Mouse (Mus musculus) hindbrain, embryonic 11.5 days (tissue): Measurements from ENCODE around the gene Mcm7. TPM values are rescaled to one million over a fixed set of nuclear protein-coding genes. Genes with fewer than 3 reads are reported as not detected.
A peak's percentile ranks its signal among the peaks of the same experiment; 100 is the strongest.

ENCODE experiments used
- ATAC-seq: fragments of 200-750 bp; cut with Nextera tagmentation; 2 replicates; pipeline ENCODE4 v1.8.0; 2017; ENCODE audit warnings: mild to moderate bottlenecking, moderate TSS enrichment, moderate library complexity; ENCODE audit not compliant: low FRiP score
- DNase-seq: peaks from one replicate; pipeline ENCODE4 v3.0.0-alpha.2; 2015; ENCODE audit warnings: low spot score
- H3K27ac ChIP-seq: fragments of 300-500 bp; sonication (generic); 2 replicates; pipeline ENCODE4 v1.5.1; 2014; ENCODE audit warnings: mild to moderate bottlenecking, low read depth, low read length
- H3K27me3 ChIP-seq: fragments of 300-500 bp; sonication (generic); 2 replicates; pipeline ENCODE4 v1.6.1; 2014; ENCODE audit warnings: mild to moderate bottlenecking, low read length, moderate library complexity, mixed read lengths; ENCODE audit not compliant: control insufficient read depth, insufficient read depth
- H3K36me3 ChIP-seq: fragments of 300-500 bp; sonication (generic); 2 replicates; pipeline ENCODE4 v1.6.1; 2014; ENCODE audit warnings: mild to moderate bottlenecking, low read length, moderate library complexity, mixed read lengths; ENCODE audit not compliant: control insufficient read depth, insufficient read depth
- H3K4me1 ChIP-seq: fragments of 300-500 bp; sonication (generic); replicated peaks from 2 replicates; pipeline ENCODE4 v1.6.1; 2014; ENCODE audit warnings: low read length, mixed read lengths; ENCODE audit not compliant: control insufficient read depth, insufficient read depth
- H3K4me2 ChIP-seq: fragments of 300-500 bp; sonication (generic); replicated peaks from 2 replicates; pipeline ENCODE4 v1.6.1; 2014; ENCODE audit warnings: mild to moderate bottlenecking, low read depth, low read length
- H3K4me3 ChIP-seq: fragments of 300-500 bp; sonication (generic); 2 replicates; pipeline ENCODE4 v1.5.1; 2014; ENCODE audit warnings: low read depth, low read length
- H3K9ac ChIP-seq: fragments of 300-500 bp; sonication (generic); 2 replicates; pipeline ENCODE4 v1.6.1; 2014; ENCODE audit warnings: low read depth, low read length
- H3K9me3 ChIP-seq: fragments of 300-500 bp; sonication (generic); 2 replicates; pipeline ENCODE4 v1.6.1; 2016; ENCODE audit warnings: low read length; ENCODE audit not compliant: control insufficient read depth
- WGBS: fragments of 180-500 bp; shearing (Covaris S2); extraction: QIAGEN DNeasy Blood & Tissue Kit; methylation state at CpG from one replicate; pipeline ENCODE4 v1.1.7; 2014; 5-methylcytosine and 5-hydroxymethylcytosine counted together
- polyA plus RNA-seq: library from polyadenylated mRNA; unstranded; fragments of >200 nt; fragmentation: Nextera tagmentation; extraction: Ambion mirVana; gene quantifications from 2 replicates; pipeline ENCODE4 v1.2.1, GENCODE M21; 2014

Mcm7 gene
- polyA plus RNA-seq, 1 experiment from 2014 or later: 220 TPM

GRCm38 (mm10) chr5:138193771-138194727 is 21.8 kb upstream of the Mcm7 start, which contains the start of gene Mblac1:
Gene Mblac1 (plus strand): TSS chr5:138194314.
- no peaks in the 10 kb centered on the region for H3K27me3 ChIP-seq
- H3K27ac ChIP-seq: peak within 1 kb of the TSS; percentile 82
- peak within 1 kb of the TSS; percentile 72 for H3K4me3 ChIP-seq
- H3K36me3 ChIP-seq: 0 out of 2 replicates have a peak, but pooled peaks cover 3% of the 10 kb centered on the region
- ATAC-seq (peak; percentile 86), DNase-seq (peak; percentile 89)
- 8% methylated on average over 54 of the region's 54 CpGs for WGBS
- H3K9me3 ChIP-seq: no peaks in the 10 kb centered on the region
- H3K9ac ChIP-seq: peak within 1 kb of the TSS; percentile 91
- H3K4me1 ChIP-seq: no peaks in the 10 kb centered on the region
- H3K4me2 ChIP-seq: peak within 1 kb of the TSS; percentile 74

- Histone ChIP-seq H3K9ac (peak overlapping the region; percentile 80), H3K4me3 (peak overlapping the region; percentile 63), H3K9me3 (no peaks in the 10 kb centered on the region), H3K4me1 (no peaks in the 10 kb centered on the region), H3K27ac (peak overlapping the region; percentile 51; the same call in 1 of the 2 replicates), H3K36me3 (0 out of 2 replicates have a peak, but pooled peaks cover 8% of the 10 kb centered on the region), H3K27me3 (no peaks in the 10 kb centered on the region), H3K4me2 (peak overlapping the region; percentile 54)
- WGBS: under 1% methylated on average over 10 of the region's 10 CpGs
- peak; percentile 79 for DNase-seq
- peak; percentile 82 for ATAC-seq
Measured at GRCm38 (mm10) chr5:138187661-138188306, 15.6 kb upstream of the Mcm7 start.

- no peaks in the 10 kb centered on the region for H3K9me3 ChIP-seq
- H3K9ac ChIP-seq: peak within 1 kb of the TSS; percentile 80
- no peaks in the 10 kb centered on the region for H3K27me3 ChIP-seq
- peak within 1 kb of the TSS; percentile 54 for H3K4me2 ChIP-seq
- peak within 1 kb of the TSS; percentile 63 for H3K4me3 ChIP-seq
- DNase-seq (peak; percentile 87), ATAC-seq (peak; percentile 85)
- H3K27ac ChIP-seq: peak within 1 kb of the TSS; percentile 51; the same call in 1 of the 2 replicates
- H3K4me1 ChIP-seq: no peaks in the 10 kb centered on the region
- WGBS: under 1% methylated on average over 31 of the region's 31 CpGs
- 0 out of 2 replicates have a peak, but pooled peaks cover 10% of the 10 kb centered on the region for H3K36me3 ChIP-seq
Measured at GRCm38 (mm10) chr5:138186950-138187638, 14.9 kb upstream of the Mcm7 start, which contains the start of the genes Taf6 and Cnpy4. Gene Taf6 (minus strand): TSS chr5:138187451. Gene Cnpy4 (plus strand): TSS chr5:138187485.

- H3K4me2 ChIP-seq: no peak overlapping the region
- H3K4me3 ChIP-seq: no peak overlapping the region
Measured at GRCm38 (mm10) chr5:138173217-138173616, 995 bp upstream of the Mcm7 start.

GRCm38 (mm10) chr5:138170936-138171561 is 1.2 kb downstream of the Mcm7 start:
- WGBS: under 1% methylated on average over 47 of the region's 47 CpGs

More at GRCm38 (mm10) chr5:138173217-138173616, 995 bp upstream of the Mcm7 start:
- ATAC-seq: no peak
- DNase-seq: no peak
- Histone ChIP-seq H3K9me3 (no peaks in the 10 kb centered on the region), H3K9ac (no peak overlapping the region), H3K4me1 (peaks cover 3% of the 10 kb centered on the region; the same call in 1 of the 2 replicates), H3K27ac (no peak overlapping the region), H3K27me3 (no peaks in the 10 kb centered on the region), H3K36me3 (peaks cover 5% of the 10 kb centered on the region; the same call in 1 of the 2 replicates)
- 84% methylated on average over 3 of the region's 3 CpGs for WGBS

GRCm38 (mm10) chr5:138165594-138165993 is 6.6 kb downstream of the Mcm7 start:
- Histone ChIP-seq H3K4me1 (peaks cover 3% of the 10 kb centered on the region; the same call in 1 of the 2 replicates), H3K9ac (no peak overlapping the region), H3K27me3 (no peaks in the 10 kb centered on the region), H3K4me2 (no peak overlapping the region), H3K36me3 (peaks cover 29% of the 10 kb centered on the region), H3K27ac (no peak overlapping the region), H3K4me3 (no peak overlapping the region), H3K9me3 (no peaks in the 10 kb centered on the region)
- WGBS: 78% methylated on average over 8 of the region's 8 CpGs
- DNase-seq (no peak), ATAC-seq (no peak)

More at GRCm38 (mm10) chr5:138170936-138171561, 1.2 kb downstream of the Mcm7 start:
- Histone ChIP-seq H3K4me1 (peaks cover 3% of the 10 kb centered on the region; the same call in 1 of the 2 replicates), H3K36me3 (peaks cover 14% of the 10 kb centered on the region; the same call in 1 of the 2 replicates), H3K27me3 (no peaks in the 10 kb centered on the region), H3K4me3 (peak overlapping the region; percentile 69), H3K9me3 (no peaks in the 10 kb centered on the region), H3K9ac (peak overlapping the region; percentile 72), H3K27ac (peak overlapping the region; percentile 92), H3K4me2 (peak overlapping the region; percentile 92)
- ATAC-seq: peak; percentile 93
- DNase-seq: peak; percentile 97

GRCm38 (mm10) chr5:138163610-138164009 is 8.6 kb downstream of the Mcm7 start:
- no peaks in the 10 kb centered on the region for H3K27me3 ChIP-seq
- no peaks in the 10 kb centered on the region; the same call in 1 of the 2 replicates for H3K4me1 ChIP-seq
- no peak overlapping the region for H3K4me2 ChIP-seq
- peaks cover 26% of the 10 kb centered on the region for H3K36me3 ChIP-seq
- H3K27ac ChIP-seq: no peak overlapping the region
- DNase-seq: peak; percentile 19
- WGBS: 69% methylated on average over 10 of the region's 10 CpGs
- ATAC-seq: no peak
- no peak overlapping the region for H3K9ac ChIP-seq
- no peak overlapping the region for H3K4me3 ChIP-seq
- no peaks in the 10 kb centered on the region for H3K9me3 ChIP-seq
